Mouse (Mus musculus) layer of hippocampus, adult 11-12 months (tissue): ENCODE measurements around the gene Lrrc20.

ENCODE experiments used
- DNase-seq: peaks from one replicate; pipeline ENCODE4 v3.0.0; 2022; ENCODE audit warnings: low spot score

The Lrrc20 gene

DNA sequence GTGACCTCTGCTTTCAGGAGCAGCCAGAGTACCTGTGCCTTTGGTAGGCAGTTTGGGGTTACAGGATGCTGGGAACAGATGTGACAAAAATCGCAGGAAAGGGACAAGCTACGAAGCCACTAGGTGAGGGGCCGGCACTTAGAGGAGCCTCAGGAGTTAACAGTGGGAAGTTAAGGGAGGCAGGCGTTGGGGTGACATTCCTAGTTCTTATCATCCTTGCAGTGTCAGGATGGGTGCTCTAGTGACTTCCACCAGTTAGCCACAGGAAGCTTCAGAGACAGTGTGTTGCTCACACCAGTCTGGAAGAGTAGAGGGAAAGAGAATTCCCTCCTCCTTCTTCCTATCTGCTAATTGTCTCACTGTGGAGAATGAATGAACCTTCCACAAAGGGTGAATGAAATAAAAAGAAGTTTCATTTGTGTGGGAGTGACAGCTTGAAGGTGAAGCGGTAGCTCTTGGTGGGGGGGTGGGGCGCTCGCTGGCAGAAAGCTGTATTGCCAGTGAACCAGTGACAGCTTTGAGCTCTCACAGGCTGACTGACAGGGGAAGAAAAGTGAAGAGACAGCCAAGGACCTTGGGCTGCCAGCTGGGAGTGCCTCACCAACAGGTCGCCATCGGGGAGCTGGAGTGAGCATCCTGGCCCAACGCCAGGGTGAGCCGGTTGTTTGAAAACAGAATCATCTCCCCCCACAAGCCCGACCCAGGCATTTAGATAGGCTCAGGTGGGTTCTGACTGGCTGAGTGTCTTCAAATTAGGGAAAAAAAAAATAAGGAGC lies 41.9 kb downstream of the Lrrc20 start:
- DNase-seq = no peak

- DNase-seq = no peak
These were observed 42.7 kb downstream of the Lrrc20 start for GRCm38 (mm10) chr10:61518320-61518719.

DNA sequence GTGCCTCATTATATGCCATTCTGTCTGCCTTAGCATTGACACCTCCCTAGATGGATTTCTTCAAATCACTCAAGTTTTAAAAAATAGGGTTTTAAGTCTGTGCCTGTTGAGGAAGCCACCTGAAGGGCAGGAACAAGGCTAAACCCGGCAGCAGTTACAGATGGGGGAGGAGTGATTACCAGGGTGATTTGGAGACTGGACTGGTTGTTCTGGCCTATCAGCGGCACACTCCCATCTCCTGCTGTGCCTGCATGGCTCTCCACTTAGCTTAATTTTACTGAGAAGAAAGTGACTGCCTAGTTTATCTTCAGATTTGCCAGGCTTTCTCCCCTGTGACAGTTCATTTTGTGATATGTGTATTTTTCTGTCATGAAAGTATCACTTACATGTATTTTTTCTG lies 43.9 kb downstream of the Lrrc20 start:
- DNase-seq = no peak

DNA sequence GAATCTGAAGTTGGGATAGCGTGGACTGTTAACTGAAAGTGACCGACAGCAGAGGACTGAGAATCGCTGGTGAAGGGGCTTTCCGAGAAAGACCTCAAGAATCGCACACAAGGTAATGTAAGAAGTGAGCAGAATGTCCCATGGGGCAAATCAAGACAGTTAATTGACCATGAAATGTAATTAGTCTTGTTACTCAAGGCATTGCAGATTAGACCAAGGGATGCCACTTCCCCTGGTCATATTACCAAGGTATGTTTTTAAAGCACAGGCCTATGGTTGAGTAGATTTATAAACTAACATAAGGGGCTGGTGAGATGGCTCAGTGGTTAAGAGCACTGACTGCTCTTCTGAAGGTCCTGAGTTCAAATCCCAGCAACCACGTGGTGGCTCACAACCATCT lies 45.1 kb downstream of the Lrrc20 start:
- DNase-seq = no peak

DNA sequence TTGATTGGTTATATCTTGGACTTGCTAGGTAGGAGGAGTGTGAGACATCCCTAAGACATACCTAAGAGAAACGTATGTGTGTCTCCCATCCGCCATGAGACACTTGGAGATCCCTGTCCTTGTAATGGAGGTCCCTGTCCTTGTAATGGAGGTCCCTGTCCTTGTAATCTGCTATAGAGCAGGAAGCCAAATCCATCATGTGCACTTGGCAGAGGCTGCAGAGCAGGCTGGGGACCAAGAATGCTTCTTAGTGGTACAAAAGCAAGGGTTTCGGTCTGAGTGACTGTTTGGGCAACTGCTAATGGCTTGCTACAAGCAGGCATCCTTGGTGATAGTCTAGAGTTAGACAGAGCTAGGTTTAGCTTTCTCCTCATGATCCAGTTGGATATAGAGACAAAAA lies 55.3 kb downstream of the Lrrc20 start:
- DNase-seq = no peak

- DNase-seq = no peak
These were observed 57.7 kb downstream of the Lrrc20 start for GRCm38 (mm10) chr10:61533285-61533684.

DNA sequence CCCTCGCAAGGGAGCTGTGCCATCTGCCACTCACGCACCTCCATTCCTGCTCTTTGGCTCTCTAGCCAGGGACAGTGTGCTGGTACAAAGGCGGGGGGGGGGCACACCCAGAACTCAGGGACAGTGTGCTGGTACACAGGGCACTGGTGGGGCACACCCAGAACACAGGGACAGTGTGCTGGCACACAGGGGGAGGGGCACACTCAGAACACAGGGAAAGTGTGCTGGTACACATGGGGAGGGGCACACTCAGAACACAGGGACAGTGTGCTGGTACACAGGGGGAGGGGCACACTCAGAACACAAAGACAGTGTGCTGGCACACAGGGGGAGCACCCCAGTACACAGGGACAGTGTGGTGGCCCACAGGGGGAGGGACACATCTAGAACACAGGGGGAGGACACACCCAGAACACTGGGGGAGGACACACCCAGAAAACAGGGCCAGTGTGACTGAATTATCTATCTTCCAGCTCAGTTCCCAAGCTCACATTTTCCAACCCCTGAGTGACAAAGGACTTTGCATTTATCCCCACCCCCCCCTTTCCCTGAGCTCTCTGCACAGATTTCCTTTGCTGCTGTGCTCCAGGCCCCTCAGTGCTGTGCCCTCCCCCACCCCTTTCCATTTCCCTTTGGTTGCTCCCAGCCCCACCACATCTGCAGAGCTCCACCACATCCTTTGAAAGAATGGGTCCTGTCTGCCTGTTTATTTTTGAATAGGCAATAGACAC lies 58.9 kb downstream of the Lrrc20 start:
- no peak for DNase-seq

GRCm38 (mm10) chr10:61535441-61535840 lies 59.8 kb downstream of the Lrrc20 start:
- no peak for DNase-seq

- no peak for DNase-seq
These were observed 60.8 kb downstream of the Lrrc20 start for GRCm38 (mm10) chr10:61536130-61537035.

GRCm38 (mm10) chr10:61537036-61537380 lies 61.4 kb downstream of the Lrrc20 start:
- no peak for DNase-seq

- no peak for DNase-seq
These were observed 62.8 kb downstream of the Lrrc20 start for GRCm38 (mm10) chr10:61538446-61538845.

- no peak for DNase-seq
These were observed 68.7 kb downstream of the Lrrc20 start for GRCm38 (mm10) chr10:61544127-61544862.

GRCm38 (mm10) chr10:61544863-61545240 lies 69.3 kb downstream of the Lrrc20 start:
- DNase-seq = no peak

GRCm38 (mm10) chr10:61550106-61550505 lies 74.5 kb downstream of the Lrrc20 start:
- DNase-seq = no peak

GRCm38 (mm10) chr10:61555155-61555554 lies 79.6 kb downstream of the Lrrc20 start:
- no peak for DNase-seq

GRCm38 (mm10) chr10:61558631-61559030 lies 83.0 kb downstream of the Lrrc20 start:
- DNase-seq = no peak

- no peak for DNase-seq
These were observed 83.9 kb downstream of the Lrrc20 start for GRCm38 (mm10) chr10:61559544-61559943.

DNA sequence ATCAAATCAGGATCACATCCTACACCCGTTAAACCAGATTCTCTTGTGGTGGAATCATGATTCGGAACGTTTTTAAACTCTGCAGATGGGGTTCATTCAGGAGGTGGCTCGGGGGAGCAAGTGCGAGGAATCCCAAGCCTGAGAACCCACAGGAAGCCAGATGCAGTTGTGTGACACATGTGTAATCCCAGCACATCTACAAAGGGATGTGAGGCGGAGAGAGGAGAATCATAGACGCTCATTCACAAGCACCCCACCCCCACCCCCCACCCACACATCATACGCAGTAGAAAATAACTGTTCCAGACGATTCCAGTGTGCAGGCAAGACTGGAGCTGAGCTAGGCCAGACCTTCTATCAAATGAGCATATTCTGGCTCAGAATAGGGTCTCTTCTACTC lies 87.9 kb downstream of the Lrrc20 start:
- no peak for DNase-seq

GRCm38 (mm10) chr10:61564408-61564807 lies 88.8 kb downstream of the Lrrc20 start:
- DNase-seq = no peak

DNA sequence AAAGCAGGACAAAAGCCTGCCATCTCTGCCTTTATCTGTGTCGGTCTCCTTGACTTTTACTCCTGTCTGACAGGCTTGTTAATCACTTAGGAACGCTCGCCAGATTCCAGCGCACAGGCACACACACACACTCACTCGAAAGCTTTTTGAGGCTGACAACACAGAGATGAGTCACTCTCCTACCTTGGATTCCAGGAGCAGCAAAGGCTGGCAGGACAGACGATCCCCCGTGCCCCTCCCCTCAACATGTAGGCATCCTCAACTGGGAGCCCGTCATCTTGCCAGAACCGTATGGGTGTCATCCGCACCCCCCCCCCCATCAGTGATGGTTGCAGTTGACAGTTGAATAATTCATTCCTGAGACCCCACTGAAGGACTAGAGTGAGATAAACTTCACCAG lies 94.6 kb downstream of the Lrrc20 start:
- no peak for DNase-seq

- DNase-seq = no peak
These were observed 96.5 kb downstream of the Lrrc20 start for GRCm38 (mm10) chr10:61572126-61572525.
